Mouse (Mus musculus) ES-E14 (cell line): ENCODE measurements around the gene Cs.

Experiments used
- CHD2 ChIP-seq: IDR thresholded peaks from 2 replicates; pipeline ENCODE4 v1.6.1; 2014; ENCODE audit warnings: mild to moderate bottlenecking, low read depth, low read length, inconsistent platforms
- HCFC1 ChIP-seq: IDR thresholded peaks from 2 replicates; pipeline ENCODE4 v1.6.1; 2012; ENCODE audit warnings: low read length, inconsistent platforms, borderline replicate concordance; ENCODE audit not compliant: insufficient read depth
- MAFK ChIP-seq: IDR thresholded peaks from 2 replicates; pipeline ENCODE4 v1.6.1; 2014; ENCODE audit warnings: mild to moderate bottlenecking, low read depth, low read length, inconsistent platforms; ENCODE audit not compliant: insufficient read depth

DNA sequence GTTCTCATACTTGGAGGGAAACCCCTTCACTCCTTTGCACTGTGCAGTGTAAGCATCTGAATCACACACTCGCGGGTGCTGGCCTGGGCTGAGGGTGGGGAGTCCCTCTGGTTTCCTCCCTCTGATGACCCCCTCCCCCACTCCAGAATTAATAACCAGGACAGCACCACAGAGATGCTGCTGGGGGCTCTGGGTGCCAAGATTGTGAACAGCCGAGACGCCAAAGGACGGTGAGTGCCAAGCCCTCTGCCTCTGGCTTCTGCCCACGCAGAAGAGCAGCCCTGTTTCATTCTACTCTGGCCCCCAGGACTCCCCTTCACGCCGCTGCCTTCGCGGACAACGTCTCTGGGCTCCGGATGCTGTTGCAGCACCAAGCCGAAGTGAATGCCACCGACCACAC, 51.4 kb downstream of the Cs start:
- no peak for TF ChIP-seq CHD2
- no peak for TF ChIP-seq MAFK
- TF ChIP-seq HCFC1: no peak
